Mouse (Mus musculus): ENCODE results near the gene Rab37.

DNA sequence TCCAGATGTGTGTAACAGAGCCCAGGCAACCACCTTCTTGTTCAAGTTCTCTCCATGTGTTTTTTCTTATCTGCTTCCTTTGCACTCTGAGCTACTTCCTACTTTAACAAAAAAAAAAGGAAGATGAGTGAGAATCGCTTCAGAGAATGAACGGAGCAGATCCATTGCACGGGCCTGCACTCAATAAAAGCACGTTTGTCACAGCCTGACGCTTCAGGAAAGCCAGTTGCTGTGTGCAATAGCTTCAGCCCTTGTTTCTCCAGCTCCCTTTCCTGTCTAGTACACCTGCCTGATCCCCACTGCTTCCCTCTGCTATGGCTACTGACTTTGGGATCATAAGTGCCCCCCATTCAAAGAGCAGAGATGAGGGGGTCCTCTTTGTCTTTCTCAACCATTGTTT is 29.2 kb upstream of the Rab37 start, which contains the start of gene Cd300e:
- no peak for TF ChIP-seq POLR2A (IDR thresholded peaks at IDR 0.05; ENCODE audit: insufficient read length, low read depth)
- TF ChIP-seq E2F4 (IDR thresholded peaks at IDR 0.05; ENCODE audit: insufficient read depth): no peak
- TF ChIP-seq POLR2AphosphoS2 (IDR thresholded peaks at IDR 0.05; ENCODE audit: insufficient read length, low read depth): no peak

Measured in myocyte (in vitro differentiated cells).